Mouse (Mus musculus): ENCODE results near the gene Hspa1b. TPM values are rescaled to one million over a fixed set of nuclear protein-coding genes. Genes with fewer than 3 reads are reported as not detected.
A peak's percentile ranks its signal among the peaks of the same experiment; 100 is the strongest.

Gene Hspa1b
- total RNA-seq, 1 experiment, result 14.6 TPM

DNA sequence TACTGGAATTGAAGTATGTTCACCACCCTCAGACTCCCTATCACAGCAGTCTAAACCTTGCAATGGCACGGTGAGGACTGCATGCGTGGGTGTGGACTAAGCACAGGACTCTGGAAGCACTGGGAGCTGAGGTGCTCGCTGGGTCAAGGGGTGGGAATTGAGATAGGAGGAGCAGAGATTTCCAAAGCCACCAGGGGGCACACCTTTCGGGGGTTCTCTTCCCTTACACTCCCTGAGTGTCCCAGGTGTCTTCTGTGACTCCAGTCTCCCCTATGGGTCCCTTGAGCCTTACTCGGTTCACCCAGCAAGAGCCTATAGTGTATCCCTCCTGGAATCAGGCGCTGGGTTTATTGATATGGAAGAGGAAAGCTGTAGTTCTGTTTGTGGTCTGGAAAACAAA, 36.1 kb downstream of the Hspa1b start:
- TF ChIP-seq CHD2 (IDR thresholded peaks at IDR 0.05; ENCODE audit: low read depth, low read length) (no peak), HCFC1 (IDR thresholded peaks at IDR 0.05; ENCODE audit: borderline replicate concordance, insufficient read depth, low read length) (no peak), MAFK (IDR thresholded peaks at IDR 0.05; ENCODE audit: insufficient read depth, low read depth, low read length) (no peak), ZC3H11A (IDR thresholded peaks at IDR 0.05; ENCODE audit: borderline replicate concordance, low read depth, low read length) (no peak), ZNF384 (IDR thresholded peaks at IDR 0.05; ENCODE audit: low read depth, low read length) (no peak)
- Histone ChIP-seq H3K36me3 (ENCODE audit: control insufficient read depth, insufficient read depth, low read length, poor library complexity, severe bottlenecking) (no peaks in the 10 kb centered on the region), H3K4me1 (ENCODE audit: control insufficient read depth in 2 of 2, insufficient read depth in 2 of 2, low read length in 2 of 2, poor library complexity in 1 of 2) (peaks cover 2% of the 10 kb centered on the region in 2 experiments; a peak in 1 of 4 replicates), H3K9ac (ENCODE audit: insufficient read depth, low read depth, low read length, poor library complexity, severe bottlenecking) (no peak overlapping the region), H3K9me3 (ENCODE audit: control insufficient read depth, insufficient read depth, low read depth, low read length) (no peaks in the 10 kb centered on the region), H3K4me3 (ENCODE audit: insufficient read depth in 1 of 2, low read depth in 1 of 2, low read length in 2 of 2, poor library complexity in 1 of 2, severe bottlenecking in 1 of 2) (no peak overlapping the region), H3K27ac (ENCODE audit: insufficient read depth, low read depth, low read length, poor library complexity, severe bottlenecking) (no peak overlapping the region)
- no peak for DNase-seq (ENCODE audit: low read depth, low spot score)
- in situ Hi-C loops (cut with MboI; ENCODE audit: low sequenced_read_pairs in 2 of 2, unreplicated experiment in 2 of 2), result no loop called here

DNA sequence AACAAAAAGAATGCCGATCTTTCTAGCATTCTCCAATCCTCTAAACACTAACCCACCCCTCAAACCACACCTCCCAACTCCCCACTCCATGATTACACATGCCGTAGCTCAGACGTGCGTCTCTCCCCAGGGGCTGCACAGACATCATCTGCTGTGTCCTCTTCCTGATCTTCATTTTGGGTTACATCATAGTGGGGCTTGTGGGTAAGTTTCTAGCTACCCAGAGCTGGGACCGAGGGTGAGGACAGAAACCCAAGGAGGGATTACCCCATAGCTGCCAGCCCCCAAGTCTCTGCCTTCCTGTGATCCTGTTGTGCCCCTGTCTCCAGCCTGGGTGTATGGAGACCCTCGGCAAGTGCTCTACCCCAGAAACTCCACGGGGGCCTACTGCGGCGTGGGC, 41.9 kb downstream of the Hspa1b start:
- Histone ChIP-seq H3K36me3 (ENCODE audit: control insufficient read depth, insufficient read depth, low read length, poor library complexity, severe bottlenecking) (peaks cover 18% of the 10 kb centered on the region), H3K9me3 (ENCODE audit: control insufficient read depth, insufficient read depth, low read depth, low read length) (no peaks in the 10 kb centered on the region), H3K9ac (ENCODE audit: insufficient read depth, low read depth, low read length, poor library complexity, severe bottlenecking) (peak overlapping the region; percentile 11; the same call in 1 of the 2 replicates), H3K4me3 (ENCODE audit: insufficient read depth in 1 of 2, low read depth in 1 of 2, low read length in 2 of 2, poor library complexity in 1 of 2, severe bottlenecking in 1 of 2) (peak overlapping the region in 1 of 2 experiments; percentile 8; a peak in 1 of 4 replicates), H3K4me1 (ENCODE audit: control insufficient read depth in 2 of 2, insufficient read depth in 2 of 2, low read length in 2 of 2, poor library complexity in 1 of 2) (peaks cover 2 to 9% of the 10 kb centered on the region in 2 experiments; a peak in 1 of 4 replicates), H3K27ac (ENCODE audit: insufficient read depth, low read depth, low read length, poor library complexity, severe bottlenecking) (no peak overlapping the region)
- DNase-seq (ENCODE audit: low read depth, low spot score), result no peak
- in situ Hi-C loops (cut with MboI; ENCODE audit: low sequenced_read_pairs in 2 of 2, unreplicated experiment in 2 of 2), result no loop called here
- TF ChIP-seq HCFC1 (IDR thresholded peaks at IDR 0.05; ENCODE audit: borderline replicate concordance, insufficient read depth, low read length) (no peak), CHD2 (IDR thresholded peaks at IDR 0.05; ENCODE audit: low read depth, low read length) (no peak), MAFK (IDR thresholded peaks at IDR 0.05; ENCODE audit: insufficient read depth, low read depth, low read length) (no peak), ZC3H11A (IDR thresholded peaks at IDR 0.05; ENCODE audit: borderline replicate concordance, low read depth, low read length) (no peak), ZNF384 (IDR thresholded peaks at IDR 0.05; ENCODE audit: low read depth, low read length) (no peak)

DNA sequence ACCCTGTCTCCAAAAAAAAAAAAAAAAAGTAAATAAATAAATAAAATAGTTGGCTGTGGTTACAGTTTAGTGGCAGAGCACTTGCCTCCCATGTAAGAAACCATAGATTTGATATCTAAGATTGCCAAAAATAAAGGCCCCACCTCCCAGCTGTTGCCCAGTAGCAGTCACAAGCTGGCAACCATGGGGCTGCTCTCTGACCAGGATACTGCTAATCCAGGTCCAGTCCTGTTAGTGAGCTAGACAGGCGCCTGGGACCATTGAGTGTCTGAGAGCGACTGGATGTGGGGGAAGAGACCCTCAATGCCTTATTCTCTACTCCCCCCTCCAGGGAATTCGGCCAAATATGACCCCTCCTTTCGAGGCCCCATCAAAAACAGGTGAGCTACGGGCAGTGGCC, 42.7 kb downstream of the Hspa1b start:
- TF ChIP-seq HCFC1 (IDR thresholded peaks at IDR 0.05; ENCODE audit: borderline replicate concordance, insufficient read depth, low read length) (no peak), ZC3H11A (IDR thresholded peaks at IDR 0.05; ENCODE audit: borderline replicate concordance, low read depth, low read length) (no peak), CHD2 (IDR thresholded peaks at IDR 0.05; ENCODE audit: low read depth, low read length) (no peak), ZNF384 (IDR thresholded peaks at IDR 0.05; ENCODE audit: low read depth, low read length) (no peak), MAFK (IDR thresholded peaks at IDR 0.05; ENCODE audit: insufficient read depth, low read depth, low read length) (no peak)
- no peak overlapping the region for H3K27ac ChIP-seq (ENCODE audit: insufficient read depth, low read depth, low read length, poor library complexity, severe bottlenecking)
- H3K4me1 ChIP-seq (ENCODE audit: control insufficient read depth in 2 of 2, insufficient read depth in 2 of 2, low read length in 2 of 2, poor library complexity in 1 of 2), result peaks cover 4 to 13% of the 10 kb centered on the region in 2 experiments; a peak in 2 of 4 replicates
- H3K36me3 ChIP-seq (ENCODE audit: control insufficient read depth, insufficient read depth, low read length, poor library complexity, severe bottlenecking), result peaks cover 22% of the 10 kb centered on the region
- H3K9me3 ChIP-seq (ENCODE audit: control insufficient read depth, insufficient read depth, low read depth, low read length), result no peaks in the 10 kb centered on the region
- H3K4me3 ChIP-seq (ENCODE audit: insufficient read depth in 1 of 2, low read depth in 1 of 2, low read length in 2 of 2, poor library complexity in 1 of 2, severe bottlenecking in 1 of 2), result no peak overlapping the region
- no peak for DNase-seq (ENCODE audit: low read depth, low spot score)
- H3K9ac ChIP-seq (ENCODE audit: insufficient read depth, low read depth, low read length, poor library complexity, severe bottlenecking), result no peak overlapping the region
- in situ Hi-C loops (cut with MboI; ENCODE audit: low sequenced_read_pairs in 2 of 2, unreplicated experiment in 2 of 2), result no loop called here

DNA sequence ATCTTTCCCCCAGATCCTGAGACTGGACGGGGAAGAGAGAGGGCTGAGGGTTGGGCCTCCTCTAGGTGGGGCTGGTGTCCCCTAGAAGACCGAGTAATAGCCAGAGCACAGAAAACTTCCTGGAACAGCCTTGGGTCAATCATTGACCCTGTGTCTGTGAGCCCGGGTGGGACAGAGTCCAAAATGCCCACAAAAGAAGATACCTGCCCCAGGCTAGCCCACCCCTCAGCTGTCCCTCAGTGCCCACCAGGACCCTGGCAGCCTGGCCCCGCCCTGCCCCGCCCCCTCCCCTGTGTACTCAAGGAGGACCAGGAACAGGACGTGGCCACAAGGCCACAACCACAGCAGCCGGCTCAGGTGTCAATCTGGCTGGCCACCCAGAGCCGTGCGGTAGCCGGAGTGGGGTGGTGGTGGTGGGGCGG, 43.6 kb downstream of the Hspa1b start:
- in situ Hi-C loops (cut with MboI; ENCODE audit: low sequenced_read_pairs in 2 of 2, unreplicated experiment in 2 of 2), result no loop called here
- peak overlapping the region; percentile 27; the same call in 1 of the 2 replicates for H3K9ac ChIP-seq (ENCODE audit: insufficient read depth, low read depth, low read length, poor library complexity, severe bottlenecking)
- TF ChIP-seq ZC3H11A (IDR thresholded peaks at IDR 0.05; ENCODE audit: borderline replicate concordance, low read depth, low read length), result no peak
- TF ChIP-seq HCFC1 (IDR thresholded peaks at IDR 0.05; ENCODE audit: borderline replicate concordance, insufficient read depth, low read length), result no peak
- no peak for TF ChIP-seq MAFK (IDR thresholded peaks at IDR 0.05; ENCODE audit: insufficient read depth, low read depth, low read length)
- no peak for TF ChIP-seq ZNF384 (IDR thresholded peaks at IDR 0.05; ENCODE audit: low read depth, low read length)
- TF ChIP-seq CHD2 (IDR thresholded peaks at IDR 0.05; ENCODE audit: low read depth, low read length), result no peak
- no peak overlapping the region for H3K27ac ChIP-seq (ENCODE audit: insufficient read depth, low read depth, low read length, poor library complexity, severe bottlenecking)
- H3K4me1 ChIP-seq (ENCODE audit: control insufficient read depth in 2 of 2, insufficient read depth in 2 of 2, low read length in 2 of 2, poor library complexity in 1 of 2), result peaks cover 4 to 17% of the 10 kb centered on the region in 2 experiments; a peak in 3 of 4 replicates
- H3K4me3 ChIP-seq (ENCODE audit: insufficient read depth in 1 of 2, low read depth in 1 of 2, low read length in 2 of 2, poor library complexity in 1 of 2, severe bottlenecking in 1 of 2), result peak overlapping the region in 1 of 2 experiments; percentile 13; a peak in 1 of 4 replicates
- DNase-seq (ENCODE audit: low read depth, low spot score), result no peak
- peaks cover 30% of the 10 kb centered on the region for H3K36me3 ChIP-seq (ENCODE audit: control insufficient read depth, insufficient read depth, low read length, poor library complexity, severe bottlenecking)
- no peaks in the 10 kb centered on the region for H3K9me3 ChIP-seq (ENCODE audit: control insufficient read depth, insufficient read depth, low read depth, low read length)
